In genomic region chr13:63936369-63936768, GRCm38 (mm10) we compare ENCODE assay signal across 15 mouse cellular contexts.
"Had no signal": no experiment of that assay in that cellular context is flagged by ENCODE, and none has a peak within 500 bp of the region (broad histone marks: within the 10 kb centered on the region; RNA-seq: fewer than 3 reads in every experiment).

No protein-coding gene starts in this region.

- DNase-seq: kidney, adult 2 months; kidney, postnatal 25 days; lung, adult 2 months; lung, postnatal 36 days; midbrain, embryonic 14.5 days; right cerebral cortex, postnatal 4 days; spleen, adult 18-20 months; thymus, postnatal 36 days had no signal

- H3K36me3 ChIP-seq: limb, embryonic 10.5 days; stomach, embryonic 15.5 days had no signal

- H3K9ac ChIP-seq: stomach, embryonic 15.5 days had no signal

- ATAC-seq: intestine, embryonic 16.5 days; lung, postnatal 0 days had no signal

- H3K27ac ChIP-seq: left cerebral cortex, adult 2 months; limb, embryonic 10.5 days; stomach, embryonic 15.5 days had no signal

- H3K27me3 ChIP-seq: megakaryocyte, embryonic 14.5 days; stomach, embryonic 15.5 days had no signal

- H3K4me3 ChIP-seq: left cerebral cortex, adult 2 months; limb, embryonic 10.5 days; megakaryocyte, embryonic 14.5 days; myocyte; stomach, embryonic 15.5 days had no signal

- H3K4me1 ChIP-seq: megakaryocyte, embryonic 14.5 days had no signal

- H3K9me3 ChIP-seq: limb, embryonic 10.5 days; stomach, embryonic 15.5 days had no signal

- H3K4me2 ChIP-seq: stomach, embryonic 15.5 days had no signal
